Mouse (Mus musculus): ENCODE results near the gene 1810049J17Rik.

DNA sequence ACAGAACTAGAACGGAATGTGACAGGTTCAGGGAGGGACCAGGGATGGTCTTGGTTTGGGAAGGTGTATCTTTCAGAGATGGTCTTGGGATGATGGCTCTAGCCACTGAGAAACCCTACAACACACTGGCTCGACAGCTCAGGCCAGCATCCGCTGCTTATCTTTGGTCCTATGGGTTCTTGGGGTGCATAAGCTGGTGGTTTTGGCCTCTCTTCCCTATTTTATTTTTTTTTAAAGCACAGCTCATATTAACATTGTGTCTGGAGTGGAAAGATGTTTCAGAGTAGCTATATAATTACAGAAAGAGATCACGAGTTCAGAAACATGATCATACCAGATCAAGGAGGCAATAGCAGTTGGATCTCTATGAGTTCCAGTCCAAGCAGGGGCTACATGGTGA lies 42.4 kb upstream of the 1810049J17Rik start:
- TF ChIP-seq EP300 (IDR thresholded peaks at IDR 0.05; ENCODE audit: insufficient read depth, low read depth, low read length) (no peak), POLR2A (IDR thresholded peaks at IDR 0.05; ENCODE audit: insufficient read depth, low read depth, low read length) (no peak)
